Mouse (Mus musculus): ENCODE data around the gene Ldha. TPM values are rescaled to one million over a fixed set of nuclear protein-coding genes. Genes with fewer than 3 reads are reported as not detected.
"Not testable (repeated sequence)": the region's sequence is repeated elsewhere in the genome, so short reads cannot be mapped to it uniquely, and the experiment has no call there.

The Ldha gene
- total RNA-seq, 4 experiments from 2014 or later: 146 to 275 (median 231) TPM

GRCm38 (mm10) chr7:46881941-46882340, 40.7 kb downstream of the Ldha start:
- DNase-seq: not testable (repeated sequence)

DNA sequence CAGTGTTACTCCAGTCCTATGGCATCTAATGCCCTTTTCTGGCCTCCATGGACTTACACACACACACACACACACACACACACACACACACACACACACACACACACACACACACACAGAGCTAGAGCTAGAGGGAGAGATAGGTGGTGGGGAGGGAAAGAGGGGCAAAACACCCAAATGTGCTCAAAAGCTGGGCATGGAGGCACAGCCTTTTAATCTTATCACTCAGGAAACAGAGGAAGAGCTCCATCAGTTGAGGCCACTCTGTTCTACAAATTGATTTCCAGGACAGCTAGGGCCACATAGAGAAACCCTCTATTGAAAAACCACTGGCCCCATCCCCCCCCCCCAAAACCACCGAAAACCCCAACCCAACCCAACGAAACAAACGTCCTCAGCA, 42.0 kb downstream of the Ldha start:
- DNase-seq: no peak

DNA sequence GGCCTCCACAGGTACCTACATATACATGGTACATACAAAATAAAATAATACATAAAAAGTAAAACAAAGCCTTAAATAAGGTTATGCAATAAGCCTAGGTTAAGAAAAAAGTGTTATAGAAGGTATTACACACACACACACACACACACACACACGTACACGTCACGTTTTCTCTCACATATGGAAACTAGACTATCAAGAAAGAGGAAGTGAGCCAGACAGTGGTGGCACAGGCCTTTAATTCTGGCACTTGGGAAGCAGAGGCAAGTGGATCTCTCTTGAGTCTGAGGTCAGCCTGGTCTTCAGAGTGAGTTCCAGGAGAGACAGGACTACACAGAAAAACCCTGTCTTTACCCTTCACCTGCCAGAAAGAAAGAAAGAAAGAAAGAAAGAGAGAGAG, 54.2 kb downstream of the Ldha start:
- no peak for DNase-seq

- no peak for DNase-seq
Observed at GRCm38 (mm10) chr7:46899343-46899742, 58.1 kb downstream of the Ldha start.

Other genes starting within 250 kb of the Ldha start
- gene Sergef, start 201.7 kb upstream of the Ldha start, total RNA-seq (2022): 10 to 100 TPM; 29.2 to 47.3 (median 37.2) TPM
- gene Tph1, start 168.9 kb upstream of the Ldha start, total RNA-seq (2022): not detected
- gene Saal1, start 130.8 kb upstream of the Ldha start, total RNA-seq (2022): 10 to 100 TPM in 2 of 4 experiments, 1 to 10 TPM in 2; 6.4 to 12.4 (median 10.2) TPM
- gene Saa3, start 125.8 kb upstream of the Ldha start, total RNA-seq (2022): 1 to 10 TPM; 1.1 to 7.4 (median 4.6) TPM
- not detected for gene Saa4, start 108.9 kb upstream of the Ldha start, total RNA-seq (2022)
- gene Saa1, start 98.5 kb upstream of the Ldha start, total RNA-seq (2022): not detected
- gene Saa2, start 89.7 kb upstream of the Ldha start, total RNA-seq (2022): not detected
- gene Hps5, start 45.4 kb upstream of the Ldha start, total RNA-seq (2022): 10 to 100 TPM; 26.4 to 40.6 (median 34.7) TPM
- 10 to 100 TPM; 32.0 to 41.3 (median 39.0) TPM for gene Gtf2h1, start 45.4 kb upstream of the Ldha start, total RNA-seq (2022)
- gene Ldhc, start 19.7 kb downstream of the Ldha start, total RNA-seq (2022): not detected
- gene Tsg101, start 78.5 kb downstream of the Ldha start, total RNA-seq (2022): 10 to 100 TPM; 72.4 to 91.6 (median 78.7) TPM
- gene Uevld, start 117.1 kb downstream of the Ldha start, total RNA-seq (2022): 10 to 100 TPM; 17.6 to 23.9 (median 21.9) TPM
- gene Gm9999, start 142.1 kb downstream of the Ldha start, total RNA-seq (2022): not detected
- 10 to 100 TPM; 17.3 to 19.7 (median 18.9) TPM for gene Spty2d1, start 166.9 kb downstream of the Ldha start, total RNA-seq (2022)
- 100 to 1,000 TPM in 1 of 4 experiments, 10 to 100 TPM in 3; 37.9 to 108 (median 75.8) TPM for gene Tmem86a, start 209.1 kb downstream of the Ldha start, total RNA-seq (2022)